Mouse (Mus musculus): Measurements from ENCODE around the gene Olfr1166. TPM values are rescaled to one million over a fixed set of nuclear protein-coding genes. Genes with fewer than 3 reads are reported as not detected.
"Not testable (repeated sequence)": the region's sequence is repeated elsewhere in the genome, so short reads cannot be mapped to it uniquely, and the experiment has no call there.

The Olfr1166 gene
- not detected for total RNA-seq (2021)
- long read RNA-seq, experiment 1: 0 reads
- long read RNA-seq, experiment 2: 0 reads

GRCm38 (mm10) chr2:88128172-88128571 lies at the start of gene Olfr1166:
TSS of gene Olfr1166 (minus strand) at chr2:88128272.
- DNase-seq: no peak
- intact Hi-C loops (cut with DNase I): no loop called here

DNA sequence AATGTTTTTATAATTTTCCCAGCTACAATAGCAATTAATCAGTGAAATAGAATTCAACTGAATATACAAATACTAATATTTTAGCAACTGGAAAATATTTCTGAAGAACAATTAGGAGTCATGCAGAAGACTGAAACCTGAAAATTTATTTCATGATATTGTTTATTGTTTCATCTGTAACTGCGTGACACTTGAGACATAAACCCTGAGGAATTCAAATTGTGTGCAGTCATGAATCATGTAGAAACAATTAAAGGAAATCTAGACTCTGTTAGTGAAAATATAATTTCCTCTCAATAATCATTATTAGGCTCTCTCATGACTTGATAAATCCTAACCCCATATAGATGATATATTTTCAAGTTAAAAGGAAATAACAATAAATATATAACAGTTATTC lies 27.0 kb upstream of the Olfr1166 start, which contains the start of gene Olfr1167:
Gene Olfr1167 (minus strand): TSS at position 101 of the 400 bp plus-strand sequence.
- intact Hi-C loops (cut with DNase I); DNase-seq: not testable (repeated sequence)

GRCm38 (mm10) chr2:88093866-88094265 lies 34.2 kb downstream of the Olfr1166 start, which contains the start of gene Olfr1164:
TSS of gene Olfr1164 (minus strand) at chr2:88093966.
- no peak for DNase-seq
- intact Hi-C loops (cut with DNase I): no loop called here

Other genes starting within 250 kb of the Olfr1166 start
- gene Olfr1153, start 233.3 kb downstream of the Olfr1166 start, total RNA-seq (2021): not detected
- not detected for gene Olfr1154, start 223.1 kb downstream of the Olfr1166 start, total RNA-seq (2021)
- gene Olfr1155, start 183.1 kb downstream of the Olfr1166 start, total RNA-seq (2021): not detected
- not detected for gene Olfr1156, start 175.2 kb downstream of the Olfr1166 start, total RNA-seq (2021)
- not detected for gene Olfr1157, start 160.0 kb downstream of the Olfr1166 start, total RNA-seq (2021)
- gene Olfr74, start 153.6 kb downstream of the Olfr1166 start, total RNA-seq (2021): not detected
- gene Olfr1158, start 138.2 kb downstream of the Olfr1166 start, total RNA-seq (2021): not detected
- not detected for gene Olfr1160, start 120.0 kb downstream of the Olfr1166 start, total RNA-seq (2021)
- gene Olfr1161, start 105.5 kb downstream of the Olfr1166 start, total RNA-seq (2021): not detected
- gene Olfr73, start 90.6 kb downstream of the Olfr1166 start, total RNA-seq (2021): not detected
- not detected for gene Olfr1162, start 77.1 kb downstream of the Olfr1166 start, total RNA-seq (2021)
- not detected for gene Olfr1163, start 56.4 kb downstream of the Olfr1166 start, total RNA-seq (2021)
- not detected for gene Olfr1164, start 34.3 kb downstream of the Olfr1166 start, total RNA-seq (2021)
- gene Olfr1167, start 26.9 kb upstream of the Olfr1166 start, total RNA-seq (2021): not detected
- not detected for gene Olfr1168, start 53.6 kb upstream of the Olfr1166 start, total RNA-seq (2021)
- gene Olfr1170, start 100.1 kb upstream of the Olfr1166 start, total RNA-seq (2021): not detected
- gene Olfr1173, start 151.6 kb upstream of the Olfr1166 start, total RNA-seq (2021): not detected
- gene Olfr1174-ps, start 186.9 kb upstream of the Olfr1166 start, total RNA-seq (2021): not detected
- gene Olfr1175-ps, start 198.9 kb upstream of the Olfr1166 start, total RNA-seq (2021): not detected
- gene Olfr1176, start 208.4 kb upstream of the Olfr1166 start, total RNA-seq (2021): not detected
- not detected for gene Olfr1177-ps, start 218.2 kb upstream of the Olfr1166 start, total RNA-seq (2021)